Mouse (Mus musculus): ENCODE data around the gene Lrfn3. TPM values are rescaled to one million over a fixed set of nuclear protein-coding genes. Genes with fewer than 3 reads are reported as not detected.

Lrfn3 gene
- polyA plus RNA-seq, 1 experiment = 4.2 TPM

- Histone ChIP-seq H3K9me3 (replicated peaks; ENCODE audit: control insufficient read depth, insufficient read depth, low read length, poor library complexity, severe bottlenecking) (no peaks in the 10 kb centered on the region), H3K9ac (ENCODE audit: low read depth, poor library complexity, severe bottlenecking) (no peak overlapping the region), H3K4me1 (ENCODE audit: control insufficient read depth, insufficient read depth, low read length) (no peaks in the 10 kb centered on the region), H3K36me3 (ENCODE audit: control insufficient read depth, insufficient read depth, low read length, poor library complexity, severe bottlenecking) (no peaks in the 10 kb centered on the region), H3K4me3 (ENCODE audit: low read depth, low read length) (no peak overlapping the region), H3K27me3 (ENCODE audit: control insufficient read depth, insufficient read depth, low read length, poor library complexity, severe bottlenecking) (no peaks in the 10 kb centered on the region), H3K27ac (ENCODE audit: insufficient read depth, low read length) (no peak overlapping the region)
- TF ChIP-seq EP300 (IDR thresholded peaks at IDR 0.05; ENCODE audit: insufficient read depth, low read depth, low read length) (no peak), CTCF (IDR thresholded peaks at IDR 0.05; ENCODE audit: low read depth, low read length) (peak; percentile 33)
Measured at GRCm38 (mm10) chr7:30394871-30395270, 32.3 kb upstream of the Lrfn3 start.

GRCm38 (mm10) chr7:30394379-30394778, 31.8 kb upstream of the Lrfn3 start:
- H3K4me1 ChIP-seq (ENCODE audit: control insufficient read depth, insufficient read depth, low read length) = no peaks in the 10 kb centered on the region
- H3K9ac ChIP-seq (ENCODE audit: low read depth, poor library complexity, severe bottlenecking) = no peak overlapping the region
- no peak overlapping the region for H3K27ac ChIP-seq (ENCODE audit: insufficient read depth, low read length)
- no peaks in the 10 kb centered on the region for H3K36me3 ChIP-seq (ENCODE audit: control insufficient read depth, insufficient read depth, low read length, poor library complexity, severe bottlenecking)
- TF ChIP-seq POLR2A (IDR thresholded peaks at IDR 0.05; ENCODE audit: insufficient read depth, low read length) = no peak
- TF ChIP-seq CTCF (IDR thresholded peaks at IDR 0.05; ENCODE audit: low read depth, low read length) = no peak
- no peak for TF ChIP-seq EP300 (IDR thresholded peaks at IDR 0.05; ENCODE audit: insufficient read depth, low read depth, low read length)
- no peak overlapping the region for H3K4me3 ChIP-seq (ENCODE audit: low read depth, low read length)
- no peaks in the 10 kb centered on the region for H3K9me3 ChIP-seq (replicated peaks; ENCODE audit: control insufficient read depth, insufficient read depth, low read length, poor library complexity, severe bottlenecking)
- H3K27me3 ChIP-seq (ENCODE audit: control insufficient read depth, insufficient read depth, low read length, poor library complexity, severe bottlenecking) = no peaks in the 10 kb centered on the region

- Histone ChIP-seq H3K4me3 (ENCODE audit: low read depth, low read length) (no peak overlapping the region), H3K27ac (ENCODE audit: insufficient read depth, low read length) (no peak overlapping the region), H3K9ac (ENCODE audit: low read depth, poor library complexity, severe bottlenecking) (no peak overlapping the region), H3K27me3 (ENCODE audit: control insufficient read depth, insufficient read depth, low read length, poor library complexity, severe bottlenecking) (no peaks in the 10 kb centered on the region), H3K4me1 (ENCODE audit: control insufficient read depth, insufficient read depth, low read length) (no peaks in the 10 kb centered on the region), H3K9me3 (replicated peaks; ENCODE audit: control insufficient read depth, insufficient read depth, low read length, poor library complexity, severe bottlenecking) (no peaks in the 10 kb centered on the region), H3K36me3 (ENCODE audit: control insufficient read depth, insufficient read depth, low read length, poor library complexity, severe bottlenecking) (no peaks in the 10 kb centered on the region)
- no peak for TF ChIP-seq POLR2A (IDR thresholded peaks at IDR 0.05; ENCODE audit: insufficient read depth, low read length)
Measured at GRCm38 (mm10) chr7:30393631-30394030, 31.1 kb upstream of the Lrfn3 start.

- no peaks in the 10 kb centered on the region for H3K27me3 ChIP-seq (ENCODE audit: control insufficient read depth, insufficient read depth, low read length, poor library complexity, severe bottlenecking)
- H3K4me1 ChIP-seq (ENCODE audit: control insufficient read depth, insufficient read depth, low read length) = no peaks in the 10 kb centered on the region
- no peak overlapping the region for H3K9ac ChIP-seq (ENCODE audit: low read depth, poor library complexity, severe bottlenecking)
- H3K4me3 ChIP-seq (ENCODE audit: low read depth, low read length) = no peak overlapping the region
- H3K9me3 ChIP-seq (replicated peaks; ENCODE audit: control insufficient read depth, insufficient read depth, low read length, poor library complexity, severe bottlenecking) = no peaks in the 10 kb centered on the region
- H3K36me3 ChIP-seq (ENCODE audit: control insufficient read depth, insufficient read depth, low read length, poor library complexity, severe bottlenecking) = no peaks in the 10 kb centered on the region
- no peak overlapping the region for H3K27ac ChIP-seq (ENCODE audit: insufficient read depth, low read length)
- TF ChIP-seq CTCF (IDR thresholded peaks at IDR 0.05; ENCODE audit: low read depth, low read length) (no peak), POLR2A (IDR thresholded peaks at IDR 0.05; ENCODE audit: insufficient read depth, low read length) (no peak), EP300 (IDR thresholded peaks at IDR 0.05; ENCODE audit: insufficient read depth, low read depth, low read length) (no peak)
Measured at GRCm38 (mm10) chr7:30392746-30393520, 30.4 kb upstream of the Lrfn3 start.

- no peaks in the 10 kb centered on the region for H3K9me3 ChIP-seq (replicated peaks; ENCODE audit: control insufficient read depth, insufficient read depth, low read length, poor library complexity, severe bottlenecking)
- no peak overlapping the region for H3K9ac ChIP-seq (ENCODE audit: low read depth, poor library complexity, severe bottlenecking)
- no peak overlapping the region for H3K27ac ChIP-seq (ENCODE audit: insufficient read depth, low read length)
- H3K4me3 ChIP-seq (ENCODE audit: low read depth, low read length) = no peak overlapping the region
- TF ChIP-seq EP300 (IDR thresholded peaks at IDR 0.05; ENCODE audit: insufficient read depth, low read depth, low read length) (no peak), CTCF (IDR thresholded peaks at IDR 0.05; ENCODE audit: low read depth, low read length) (no peak), POLR2A (IDR thresholded peaks at IDR 0.05; ENCODE audit: insufficient read depth, low read length) (no peak)
- H3K4me1 ChIP-seq (ENCODE audit: control insufficient read depth, insufficient read depth, low read length) = no peaks in the 10 kb centered on the region
- H3K36me3 ChIP-seq (ENCODE audit: control insufficient read depth, insufficient read depth, low read length, poor library complexity, severe bottlenecking) = no peaks in the 10 kb centered on the region
- no peaks in the 10 kb centered on the region for H3K27me3 ChIP-seq (ENCODE audit: control insufficient read depth, insufficient read depth, low read length, poor library complexity, severe bottlenecking)
Measured at GRCm38 (mm10) chr7:30384106-30384505, 21.5 kb upstream of the Lrfn3 start.

GRCm38 (mm10) chr7:30380061-30380460, 17.5 kb upstream of the Lrfn3 start:
- H3K36me3 ChIP-seq (ENCODE audit: control insufficient read depth, insufficient read depth, low read length, poor library complexity, severe bottlenecking) = no peaks in the 10 kb centered on the region
- H3K4me3 ChIP-seq (ENCODE audit: low read depth, low read length) = no peak overlapping the region
- no peak overlapping the region for H3K27ac ChIP-seq (ENCODE audit: insufficient read depth, low read length)
- no peaks in the 10 kb centered on the region for H3K9me3 ChIP-seq (replicated peaks; ENCODE audit: control insufficient read depth, insufficient read depth, low read length, poor library complexity, severe bottlenecking)
- no peak overlapping the region for H3K9ac ChIP-seq (ENCODE audit: low read depth, poor library complexity, severe bottlenecking)
- H3K27me3 ChIP-seq (ENCODE audit: control insufficient read depth, insufficient read depth, low read length, poor library complexity, severe bottlenecking) = no peaks in the 10 kb centered on the region
- TF ChIP-seq POLR2A (IDR thresholded peaks at IDR 0.05; ENCODE audit: insufficient read depth, low read length) = no peak
- no peak for TF ChIP-seq EP300 (IDR thresholded peaks at IDR 0.05; ENCODE audit: insufficient read depth, low read depth, low read length)
- TF ChIP-seq CTCF (IDR thresholded peaks at IDR 0.05; ENCODE audit: low read depth, low read length) = no peak
- H3K4me1 ChIP-seq (ENCODE audit: control insufficient read depth, insufficient read depth, low read length) = no peaks in the 10 kb centered on the region
